Mouse (Mus musculus) heart, embryonic 15.5 days (tissue): ENCODE measurements at regions not wholly inside any gene's neighbourhood (a gene's known extent, or its start where the extent isn't known, plus 50 kb on each side); places are given as distances from the start of the nearest gene placed in this dataset.

Experiments used
- ATAC-seq: fragments of 200-750 bp; cut with Nextera tagmentation; replicated peaks from 2 replicates; pipeline ENCODE4 v1.8.0; 2017; ENCODE audit warnings: low read depth, moderate TSS enrichment; ENCODE audit not compliant: insufficient number of reproducible peaks, insufficient read depth, low FRiP score
- H3K27ac ChIP-seq: fragments of 300-500 bp; sonication (generic); 2 replicates; pipeline ENCODE4 v1.5.1; 2015; ENCODE audit warnings: mild to moderate bottlenecking, inconsistent platforms
- H3K27me3 ChIP-seq: fragments of 300-500 bp; sonication (generic); 2 replicates; pipeline ENCODE4 v1.6.1; 2015; ENCODE audit warnings: inconsistent platforms
- H3K36me3 ChIP-seq: fragments of 300-500 bp; sonication (generic); 2 replicates; pipeline ENCODE4 v1.6.1; 2015; ENCODE audit warnings: mild to moderate bottlenecking, inconsistent platforms
- H3K4me1 ChIP-seq: fragments of 300-500 bp; sonication (generic); replicated peaks from 2 replicates; pipeline ENCODE4 v1.6.1; 2015; ENCODE audit warnings: inconsistent platforms
- H3K4me2 ChIP-seq: fragments of 300-500 bp; sonication (generic); 2 replicates; pipeline ENCODE4 v1.6.1; 2015; ENCODE audit warnings: inconsistent platforms, mild to moderate bottlenecking, moderate library complexity
- H3K4me3 ChIP-seq: fragments of 300-500 bp; sonication (generic); 2 replicates; pipeline ENCODE4 v1.5.1; 2015; ENCODE audit warnings: mild to moderate bottlenecking, inconsistent platforms
- H3K9ac ChIP-seq: fragments of 300-500 bp; sonication (generic); 2 replicates; pipeline ENCODE4 v1.6.1; 2015; ENCODE audit warnings: mild to moderate bottlenecking, inconsistent platforms
- H3K9me3 ChIP-seq: fragments of 300-500 bp; sonication (generic); replicated peaks from 2 replicates; pipeline ENCODE4 v1.6.1; 2016; ENCODE audit warnings: inconsistent platforms
- WGBS: fragments of 180-500 bp; shearing (Covaris S2); methylation state at CpG from one replicate; pipeline ENCODE4 v1.1.7; 2015; ENCODE audit warnings: mixed read lengths; 5-methylcytosine and 5-hydroxymethylcytosine counted together

DNA sequence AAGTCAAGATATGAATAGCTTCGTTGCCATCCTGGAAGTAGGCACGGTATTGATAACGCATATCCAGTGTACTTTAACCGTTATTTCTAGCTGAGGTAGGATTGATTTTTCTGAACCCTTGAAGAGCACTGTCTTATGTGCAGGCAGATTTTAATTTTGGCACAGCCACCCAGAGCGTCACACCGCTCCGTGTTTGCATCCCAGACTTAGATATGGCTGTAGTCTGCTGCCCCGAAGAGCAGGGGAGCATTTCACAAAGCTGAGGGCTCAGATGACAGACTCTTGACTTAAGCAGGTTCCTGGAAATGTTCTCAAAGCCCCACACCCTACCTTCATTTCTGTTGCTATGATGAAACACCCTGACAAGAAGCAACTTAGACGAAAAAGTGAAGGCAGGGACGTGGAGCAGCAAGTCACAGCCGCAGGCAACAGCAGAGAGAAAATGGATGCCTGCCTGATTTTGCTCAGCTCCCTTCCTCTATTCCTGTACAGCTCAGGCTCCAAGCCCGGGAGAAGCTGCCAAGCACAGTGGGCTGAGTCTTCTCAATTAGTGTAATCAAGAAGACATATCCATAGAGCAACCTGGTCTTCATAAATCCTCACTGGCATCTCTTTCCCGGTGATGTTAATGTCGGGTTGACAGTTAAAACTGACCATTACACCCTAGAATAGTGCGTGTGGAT, 164.9 kb upstream of the Cdh4 start:
- Histone ChIP-seq H3K36me3 (no peaks in the 10 kb centered on the region), H3K9ac (no peak overlapping the region), H3K4me2 (no peak overlapping the region), H3K27me3 (no peaks in the 10 kb centered on the region), H3K27ac (no peak overlapping the region), H3K4me1 (no peaks in the 10 kb centered on the region), H3K9me3 (no peaks in the 10 kb centered on the region), H3K4me3 (no peak overlapping the region)
- ATAC-seq, result no peak
- 73% methylated on average over 15 of the region's 15 CpGs for WGBS

DNA sequence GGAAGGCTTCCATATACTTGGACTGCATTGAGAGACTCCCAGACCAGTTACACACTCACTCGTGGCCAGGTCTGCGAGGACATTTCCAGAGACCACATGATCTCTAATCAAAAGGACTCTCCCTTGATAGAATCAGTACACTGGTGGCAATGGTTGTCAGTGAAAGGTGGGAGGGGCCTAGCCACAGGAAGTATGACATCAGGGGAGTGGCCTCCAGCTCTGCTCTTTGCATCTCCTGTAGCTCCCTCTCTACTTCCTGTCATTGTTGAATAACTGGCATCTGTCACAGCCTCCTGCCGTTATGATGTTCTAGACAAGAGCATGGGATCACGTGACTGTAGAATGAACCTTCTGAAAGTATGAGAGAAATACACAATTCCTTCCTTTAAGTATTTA, 164.3 kb upstream of the Cdh4 start:
- no peaks in the 10 kb centered on the region for H3K27me3 ChIP-seq

DNA sequence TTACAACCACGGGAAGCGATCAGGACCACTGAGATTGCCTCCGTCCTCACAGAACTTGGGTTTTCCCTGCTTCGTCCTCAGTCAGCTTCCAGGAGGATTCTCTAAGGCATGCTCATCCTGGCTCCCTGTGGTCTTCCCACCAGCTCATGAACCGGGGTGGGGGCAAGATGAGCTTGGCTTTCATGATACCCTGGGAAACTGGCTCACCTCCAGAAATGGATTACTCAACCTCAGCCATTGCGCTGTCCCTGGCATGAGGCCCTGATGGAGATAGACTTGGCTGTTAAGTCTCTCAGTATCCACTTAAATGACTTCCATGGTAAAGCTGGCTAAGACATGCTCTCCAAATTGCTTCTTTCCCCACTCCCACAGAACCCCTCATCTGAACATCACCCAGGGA, 160.0 kb upstream of the Cdh4 start:
- Histone ChIP-seq H3K36me3 (no peaks in the 10 kb centered on the region), H3K9ac (no peak overlapping the region), H3K27ac (no peak overlapping the region), H3K4me2 (no peak overlapping the region), H3K9me3 (no peaks in the 10 kb centered on the region), H3K4me1 (no peaks in the 10 kb centered on the region), H3K27me3 (no peaks in the 10 kb centered on the region), H3K4me3 (no peak overlapping the region)
- ATAC-seq, result no peak
- 77% methylated on average over 6 of the region's 6 CpGs for WGBS

More for the DNA sequence above, 164.3 kb upstream of the Cdh4 start:
- Histone ChIP-seq H3K4me3 (no peak overlapping the region), H3K4me1 (no peaks in the 10 kb centered on the region), H3K9me3 (no peaks in the 10 kb centered on the region), H3K27ac (no peak overlapping the region), H3K36me3 (no peaks in the 10 kb centered on the region), H3K9ac (no peak overlapping the region), H3K4me2 (no peak overlapping the region)
- 69% methylated on average over 4 of the region's 4 CpGs for WGBS
- no peak for ATAC-seq

DNA sequence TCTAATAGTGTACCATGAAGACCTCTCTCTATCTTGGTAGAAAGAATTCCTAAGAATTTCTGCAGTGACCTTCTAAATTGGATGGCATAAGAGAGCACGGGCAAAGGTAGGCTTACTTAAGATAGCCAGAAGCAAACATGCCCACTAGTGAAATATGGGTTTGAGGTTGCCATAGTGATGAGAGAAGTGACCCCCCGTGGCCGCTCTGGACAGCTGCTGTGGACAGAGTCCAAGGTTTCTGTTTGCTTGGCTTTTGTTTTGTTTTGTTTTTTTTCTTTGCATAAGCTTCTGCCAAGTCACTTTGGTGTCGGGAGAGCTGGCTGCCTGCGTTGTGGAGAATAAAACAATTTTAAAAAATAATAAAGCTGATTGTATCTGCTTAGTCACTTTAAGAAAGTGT, 151.8 kb upstream of the Cdh4 start:
- H3K36me3 ChIP-seq, result no peaks in the 10 kb centered on the region
- H3K4me2 ChIP-seq, result no peak overlapping the region
- H3K4me1 ChIP-seq, result no peaks in the 10 kb centered on the region
- H3K9ac ChIP-seq, result no peak overlapping the region
- WGBS, result 52% methylated on average over 5 of the region's 5 CpGs
- H3K27ac ChIP-seq, result no peak overlapping the region
- ATAC-seq, result no peak
- H3K27me3 ChIP-seq, result no peaks in the 10 kb centered on the region
- H3K9me3 ChIP-seq, result no peaks in the 10 kb centered on the region
- no peak overlapping the region for H3K4me3 ChIP-seq

DNA sequence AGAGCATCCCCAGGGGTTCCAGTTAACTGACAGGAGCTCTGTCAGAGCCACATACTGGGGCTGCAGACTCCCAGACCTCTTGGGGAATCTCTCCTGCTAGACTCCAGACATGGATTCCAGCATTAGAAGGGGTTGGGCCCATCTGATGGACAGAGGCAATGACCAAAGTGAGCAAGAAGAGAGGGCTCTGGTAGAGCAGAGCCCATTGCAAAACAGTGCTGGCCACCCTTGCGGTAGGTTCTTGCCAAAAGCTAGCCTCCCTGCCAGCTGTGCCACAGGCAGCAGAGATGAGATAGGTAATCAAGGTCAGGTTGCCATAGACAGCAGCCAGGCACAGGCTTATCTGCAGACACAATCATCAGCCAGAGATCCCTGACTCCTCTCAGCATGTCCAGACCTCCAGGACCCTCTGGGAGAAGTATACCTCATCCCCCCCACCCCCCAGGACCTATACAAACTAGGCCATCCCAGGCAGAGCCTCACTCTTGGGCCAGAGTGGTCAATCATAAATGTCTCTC, 151.1 kb upstream of the Cdh4 start:
- no peaks in the 10 kb centered on the region for H3K27me3 ChIP-seq
- no peaks in the 10 kb centered on the region for H3K9me3 ChIP-seq
- H3K9ac ChIP-seq, result no peak overlapping the region
- WGBS, result 86% methylated on average over 1 of the region's 1 CpGs
- no peak overlapping the region for H3K27ac ChIP-seq
- H3K4me1 ChIP-seq, result no peaks in the 10 kb centered on the region
- H3K4me2 ChIP-seq, result no peak overlapping the region
- no peaks in the 10 kb centered on the region for H3K36me3 ChIP-seq
- H3K4me3 ChIP-seq, result no peak overlapping the region
- no peak for ATAC-seq

DNA sequence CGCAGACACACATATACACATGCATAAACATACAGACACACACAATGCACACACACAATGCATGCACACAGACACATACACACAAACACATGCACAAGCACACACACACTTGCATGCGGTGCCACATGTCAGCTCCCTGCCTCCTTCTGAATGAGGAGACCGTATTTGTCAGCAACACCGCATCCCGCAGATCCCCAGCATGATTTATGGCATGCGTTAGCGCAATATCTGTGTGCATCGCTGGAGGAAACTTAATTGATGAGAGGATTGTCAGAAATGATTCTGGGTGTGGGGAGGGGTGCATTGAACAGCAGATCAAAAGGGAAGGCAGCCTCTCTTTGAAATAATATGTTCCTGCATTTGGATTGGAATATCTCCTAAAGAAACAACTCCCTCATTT, 150.3 kb upstream of the Cdh4 start:
- 85% methylated on average over 8 of the region's 8 CpGs for WGBS
- H3K36me3 ChIP-seq, result no peaks in the 10 kb centered on the region
- ATAC-seq, result no peak
- H3K9me3 ChIP-seq, result no peaks in the 10 kb centered on the region
- no peak overlapping the region for H3K9ac ChIP-seq
- no peak overlapping the region for H3K27ac ChIP-seq
- no peaks in the 10 kb centered on the region for H3K27me3 ChIP-seq
- no peak overlapping the region for H3K4me2 ChIP-seq
- no peak overlapping the region for H3K4me3 ChIP-seq
- H3K4me1 ChIP-seq, result no peaks in the 10 kb centered on the region

DNA sequence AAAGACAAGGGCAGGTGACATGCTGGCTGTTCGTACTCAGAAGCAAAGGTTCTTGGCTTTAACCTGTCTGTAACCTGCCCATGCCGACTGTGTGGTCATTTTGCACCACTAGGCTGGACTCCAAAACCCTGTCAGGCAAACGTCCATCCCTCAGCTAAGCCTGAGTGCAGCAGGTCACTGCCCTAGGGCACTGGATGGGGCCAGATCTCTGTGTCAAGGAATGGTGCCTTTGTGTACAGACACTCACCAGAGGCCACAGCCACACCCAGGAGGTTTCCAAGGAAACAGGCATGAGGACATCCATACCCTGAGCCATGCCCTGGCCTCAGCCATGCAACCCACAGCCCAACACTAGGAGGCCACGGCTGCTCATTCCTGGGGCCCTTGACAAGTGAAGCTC, 149.7 kb upstream of the Cdh4 start:
- ATAC-seq, result no peak
- Histone ChIP-seq H3K9me3 (no peaks in the 10 kb centered on the region), H3K4me2 (no peak overlapping the region), H3K27ac (no peak overlapping the region), H3K4me3 (no peak overlapping the region), H3K4me1 (no peaks in the 10 kb centered on the region), H3K36me3 (no peaks in the 10 kb centered on the region), H3K9ac (no peak overlapping the region), H3K27me3 (no peaks in the 10 kb centered on the region)
- 52% methylated on average over 4 of the region's 4 CpGs for WGBS

DNA sequence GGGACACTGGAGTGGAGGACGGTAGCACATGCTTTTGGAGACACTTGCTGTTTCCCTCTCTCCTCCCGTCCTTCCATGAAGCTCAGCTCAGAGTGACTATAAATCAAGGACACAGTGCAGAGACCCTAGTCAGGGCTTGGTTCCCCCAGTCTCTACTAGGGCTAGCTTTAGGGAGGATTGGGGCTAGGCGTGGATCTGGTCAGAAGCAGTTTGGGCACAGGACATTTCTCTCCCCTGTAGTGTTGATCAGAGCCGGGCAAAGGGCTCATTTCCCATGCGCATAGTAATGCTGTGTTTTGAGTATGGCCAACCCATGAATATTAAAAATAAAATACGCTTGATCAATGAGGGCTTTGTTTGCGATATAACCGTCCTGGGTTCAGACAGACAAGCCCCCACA, 149.1 kb upstream of the Cdh4 start:
- no peaks in the 10 kb centered on the region for H3K9me3 ChIP-seq
- H3K4me3 ChIP-seq, result no peak overlapping the region
- H3K4me1 ChIP-seq, result no peaks in the 10 kb centered on the region
- H3K9ac ChIP-seq, result no peak overlapping the region
- no peak overlapping the region for H3K4me2 ChIP-seq
- H3K27me3 ChIP-seq, result no peaks in the 10 kb centered on the region
- no peak for ATAC-seq
- no peak overlapping the region for H3K27ac ChIP-seq
- WGBS, result 71% methylated on average over 8 of the region's 8 CpGs
- H3K36me3 ChIP-seq, result no peaks in the 10 kb centered on the region

DNA sequence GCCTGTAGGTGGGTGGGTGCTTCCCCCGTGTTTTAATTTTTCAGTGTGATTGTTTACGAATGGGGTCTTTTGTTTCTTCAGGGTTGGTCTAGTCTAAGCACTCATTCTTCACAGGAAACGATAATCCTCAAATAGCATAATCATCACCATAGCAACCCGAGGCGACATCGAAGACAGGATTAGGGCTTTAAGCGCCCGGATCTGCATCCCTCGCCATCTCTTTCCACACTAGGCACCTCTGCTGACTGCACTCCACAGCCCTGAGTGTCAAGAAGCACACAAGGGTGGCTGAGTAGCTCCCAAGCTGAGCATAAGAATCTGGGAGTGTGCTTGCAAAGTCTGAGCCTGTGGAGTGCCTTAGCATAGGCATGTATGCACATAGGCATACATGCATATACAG, 145.2 kb upstream of the Cdh4 start:
- Histone ChIP-seq H3K27ac (no peak overlapping the region), H3K4me2 (no peak overlapping the region), H3K27me3 (no peaks in the 10 kb centered on the region), H3K36me3 (no peaks in the 10 kb centered on the region), H3K9me3 (no peaks in the 10 kb centered on the region), H3K9ac (no peak overlapping the region), H3K4me3 (no peak overlapping the region), H3K4me1 (no peaks in the 10 kb centered on the region)
- 78% methylated on average over 9 of the region's 9 CpGs for WGBS
- no peak for ATAC-seq

DNA sequence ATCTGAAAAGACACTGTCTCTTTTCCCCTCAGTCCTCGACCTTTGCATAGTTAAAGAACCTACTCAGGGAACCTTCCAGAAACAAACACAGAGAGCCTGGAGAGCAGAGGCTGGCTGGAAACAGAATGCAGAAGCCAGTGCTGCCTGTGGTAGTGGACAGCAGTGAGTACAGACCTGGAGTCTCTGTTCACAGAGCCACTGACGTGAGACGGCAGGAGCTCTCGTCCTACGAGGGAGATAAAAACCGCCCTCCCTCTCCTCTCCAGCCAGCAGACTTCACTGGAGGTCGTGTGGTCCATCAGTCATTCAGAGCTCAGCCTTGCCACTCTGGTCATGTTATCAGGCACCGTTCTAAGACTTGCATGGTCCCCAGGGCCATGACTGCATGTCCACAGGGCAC, 138.5 kb upstream of the Cdh4 start:
- 17% methylated on average over 8 of the region's 8 CpGs for WGBS
- Histone ChIP-seq H3K4me2 (no peak overlapping the region), H3K4me1 (0 out of 2 replicates have a peak, but pooled peaks cover 6% of the 10 kb centered on the region), H3K4me3 (no peak overlapping the region), H3K36me3 (no peaks in the 10 kb centered on the region), H3K9ac (no peak overlapping the region), H3K27ac (no peak overlapping the region), H3K9me3 (no peaks in the 10 kb centered on the region), H3K27me3 (0 out of 2 replicates have a peak, but pooled peaks cover 6% of the 10 kb centered on the region)
- ATAC-seq, result no peak

DNA sequence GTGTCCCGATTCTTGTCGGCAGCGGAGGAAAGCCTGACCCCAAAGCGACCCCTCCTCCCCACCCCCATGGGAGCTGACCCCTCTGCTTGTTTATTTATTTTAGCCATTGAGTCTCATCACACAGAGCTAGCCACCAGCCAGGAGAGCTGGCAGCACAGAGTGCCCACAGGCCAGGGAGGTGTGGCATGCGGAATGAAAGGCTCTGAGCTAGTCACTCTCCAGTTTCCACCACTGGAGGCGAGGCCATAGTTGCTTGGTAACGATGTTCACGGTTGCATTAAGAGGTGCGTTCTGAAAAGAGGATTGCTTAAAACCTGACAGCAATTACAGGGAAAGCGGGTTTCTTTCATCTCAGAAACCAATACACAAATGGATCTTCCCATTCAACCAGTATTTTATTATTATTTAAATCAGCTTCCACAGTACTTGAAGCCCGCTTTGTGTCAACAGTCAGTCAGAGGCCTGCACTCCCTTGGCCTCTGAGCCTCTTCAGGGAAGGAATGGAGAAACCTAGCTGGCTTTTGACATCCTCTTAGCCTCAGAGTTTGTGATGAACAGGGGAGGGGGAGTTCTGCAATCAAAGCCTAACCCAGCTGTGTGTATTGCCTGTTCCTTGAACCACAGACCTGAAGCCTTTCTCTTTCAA, 134.8 kb upstream of the Cdh4 start:
- no peak overlapping the region for H3K9ac ChIP-seq
- H3K4me3 ChIP-seq, result no peak overlapping the region
- H3K4me2 ChIP-seq, result no peak overlapping the region
- no peaks in the 10 kb centered on the region for H3K9me3 ChIP-seq
- ATAC-seq, result no peak
- no peaks in the 10 kb centered on the region for H3K36me3 ChIP-seq
- 26% methylated on average over 11 of the region's 11 CpGs for WGBS
- no peak overlapping the region for H3K27ac ChIP-seq
- 0 out of 2 replicates have a peak, but pooled peaks cover 6% of the 10 kb centered on the region for H3K4me1 ChIP-seq
- 0 out of 2 replicates have a peak, but pooled peaks cover 6% of the 10 kb centered on the region for H3K27me3 ChIP-seq

DNA sequence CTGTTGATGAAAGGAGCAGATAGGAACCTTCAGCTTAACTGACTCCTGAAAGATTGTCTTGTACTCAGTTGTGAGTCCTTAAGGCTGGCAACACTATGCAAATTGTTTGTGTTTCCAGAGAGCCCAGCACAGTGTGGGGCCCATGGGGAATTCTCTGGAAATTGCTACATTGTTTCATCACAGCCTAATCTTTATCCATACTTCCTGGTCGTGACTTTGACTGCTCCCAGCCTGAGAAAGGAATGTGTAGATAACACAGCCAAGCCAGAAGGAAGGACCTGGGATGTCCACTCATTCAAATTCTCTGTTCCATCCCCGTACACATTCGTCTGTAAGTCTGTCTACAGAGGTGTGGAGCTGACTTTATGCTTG, 134.3 kb upstream of the Cdh4 start:
- no peak overlapping the region for H3K27ac ChIP-seq
- no peaks in the 10 kb centered on the region for H3K36me3 ChIP-seq
- H3K9me3 ChIP-seq, result no peaks in the 10 kb centered on the region
- 0 out of 2 replicates have a peak, but pooled peaks cover 6% of the 10 kb centered on the region for H3K4me1 ChIP-seq
- H3K4me3 ChIP-seq, result no peak overlapping the region
- 0 out of 2 replicates have a peak, but pooled peaks cover 6% of the 10 kb centered on the region for H3K27me3 ChIP-seq
- no peak overlapping the region for H3K9ac ChIP-seq
- 16% methylated on average over 3 of the region's 3 CpGs for WGBS
- peak; percentile 67; the same call in 1 of the 2 replicates for ATAC-seq
- no peak overlapping the region for H3K4me2 ChIP-seq
